Mouse (Mus musculus) heart, postnatal 10 days (tissue): ENCODE data around the gene Gpr142. TPM values are rescaled to one million over a fixed set of nuclear protein-coding genes. Genes with fewer than 3 reads are reported as not detected.

Experiments used
- total RNA-seq, 2 experiments: library from RNA; stranded (reverse); gene quantifications; 2 replicates each; pipeline ENCODE4 v1.2.3; 2021

Gene Gpr142
- total RNA-seq, 2 experiments from 2014 or later = not detected

Other genes starting within 250 kb of the Gpr142 start
- 100 to 1,000 TPM; 771 to 825 TPM for gene Rpl38, start 130.4 kb upstream of the Gpr142 start, total RNA-seq
- 10 to 100 TPM; 25.2 to 26.3 TPM for gene Ttyh2, start 123.5 kb upstream of the Gpr142 start, total RNA-seq
- gene Dnaic2, start 71.5 kb upstream of the Gpr142 start, total RNA-seq = under 1 TPM; 0.55 to 0.57 TPM
- gene Kif19a, start 33.5 kb upstream of the Gpr142 start, total RNA-seq = under 1 TPM; 0.24 to 0.47 TPM
- gene Btbd17, start 3.0 kb upstream of the Gpr142 start, total RNA-seq = under 1 TPM in 1 of 2 experiments, not detected in 1; 0.32 TPM
- gene Gprc5c, start 52.2 kb downstream of the Gpr142 start, total RNA-seq = 10 to 100 TPM; 12.9 to 18.1 TPM
- gene Cd300a, start 91.1 kb downstream of the Gpr142 start, total RNA-seq = under 1 TPM; 0.96 to 0.99 TPM
- under 1 TPM; 0.19 to 0.77 TPM for gene Cd300lb, start 135.5 kb downstream of the Gpr142 start, total RNA-seq
- not detected for gene Cd300c, start 170.2 kb downstream of the Gpr142 start, total RNA-seq
- under 1 TPM; 0.41 to 0.84 TPM for gene Cd300ld, start 191.0 kb downstream of the Gpr142 start, total RNA-seq
- 1 to 10 TPM; 1.7 to 2.1 TPM for gene Cd300c2, start 203.0 kb downstream of the Gpr142 start, total RNA-seq
- gene Cd300ld2, start 217.3 kb downstream of the Gpr142 start, total RNA-seq = not detected
- not detected for gene Cd300ld4, start 228.1 kb downstream of the Gpr142 start, total RNA-seq
- 1 to 10 TPM; 3.9 to 5.0 TPM for gene Cd300ld5, start 238.8 kb downstream of the Gpr142 start, total RNA-seq
- gene Cd300ld3, start 249.5 kb downstream of the Gpr142 start, total RNA-seq = 1 to 10 TPM; 1.2 to 2.9 TPM